Mouse (Mus musculus): Measurements from ENCODE around the gene Rbp4. TPM values are rescaled to one million over a fixed set of nuclear protein-coding genes. Genes with fewer than 3 reads are reported as not detected.

The Rbp4 gene
- polyA plus RNA-seq, 1 experiment: not detected

- H3K27me3 ChIP-seq (replicated peaks): peaks cover 8% of the 10 kb centered on the region
- TF ChIP-seq GATA1 (IDR thresholded peaks at IDR 0.05; ENCODE audit: borderline replicate concordance, low read length) (no peak), FLI1 (IDR thresholded peaks at IDR 0.05; ENCODE audit: low read length) (no peak)
- H3K4me3 ChIP-seq (replicated peaks): no peak overlapping the region
- H3K9me3 ChIP-seq: peaks cover 20% of the 10 kb centered on the region
- H3K4me1 ChIP-seq: peaks cover 4% of the 10 kb centered on the region; the same call in 1 of the 2 replicates
- H3K36me3 ChIP-seq (replicated peaks; ENCODE audit: low read length): peaks cover 43% of the 10 kb centered on the region
These were observed 48.8 kb downstream of the Rbp4 start for GRCm38 (mm10) chr19:38076251-38076650.

GRCm38 (mm10) chr19:38075051-38075450 is 50.0 kb downstream of the Rbp4 start:
- TF ChIP-seq GATA1 (IDR thresholded peaks at IDR 0.05; ENCODE audit: borderline replicate concordance, low read length) (no peak), FLI1 (IDR thresholded peaks at IDR 0.05; ENCODE audit: low read length) (no peak)
- Histone ChIP-seq H3K9me3 (peaks cover 20% of the 10 kb centered on the region), H3K4me1 (peaks cover 4% of the 10 kb centered on the region; the same call in 1 of the 2 replicates), H3K27me3 (replicated peaks) (peaks cover 4% of the 10 kb centered on the region), H3K36me3 (replicated peaks; ENCODE audit: low read length) (peaks cover 55% of the 10 kb centered on the region), H3K4me3 (replicated peaks) (no peak overlapping the region)

- H3K36me3 ChIP-seq (replicated peaks; ENCODE audit: low read length): peaks cover 72% of the 10 kb centered on the region
- TF ChIP-seq FLI1 (IDR thresholded peaks at IDR 0.05; ENCODE audit: low read length) (no peak), GATA1 (IDR thresholded peaks at IDR 0.05; ENCODE audit: borderline replicate concordance, low read length) (no peak)
- peaks cover 4% of the 10 kb centered on the region; the same call in 1 of the 2 replicates for H3K4me1 ChIP-seq
- H3K27me3 ChIP-seq (replicated peaks): no peaks in the 10 kb centered on the region
- no peak overlapping the region for H3K4me3 ChIP-seq (replicated peaks)
- H3K9me3 ChIP-seq: peaks cover 18% of the 10 kb centered on the region
These were observed 51.9 kb downstream of the Rbp4 start for GRCm38 (mm10) chr19:38073226-38073625.

Other genes with a start within 250 kb of the Rbp4 start
- gene Myof, start 81.7 kb downstream of the Rbp4 start, polyA plus RNA-seq (2012; ENCODE audit: insufficient read depth, low replicate concordance): 6.2 TPM in 1 of 2 replicates, not detected in the other
- gene Cep55, start 70.3 kb downstream of the Rbp4 start, polyA plus RNA-seq (2012; ENCODE audit: insufficient read depth, low replicate concordance): 3.4 TPM in 1 of 2 replicates, not detected in the other
- not detected in 2 replicates for gene Ffar4, start 28.2 kb downstream of the Rbp4 start, polyA plus RNA-seq (2012; ENCODE audit: insufficient read depth, low replicate concordance)
- not detected in 2 replicates for gene Pde6c, start 7.5 kb upstream of the Rbp4 start, polyA plus RNA-seq (2012; ENCODE audit: insufficient read depth, low replicate concordance)
- 7.1 TPM in 1 of 2 replicates, not detected in the other for gene Fra10ac1, start 98.9 kb upstream of the Rbp4 start, polyA plus RNA-seq (2012; ENCODE audit: insufficient read depth, low replicate concordance)
- not detected in 2 replicates for gene Lgi1, start 139.3 kb upstream of the Rbp4 start, polyA plus RNA-seq (2012; ENCODE audit: insufficient read depth, low replicate concordance)